Mouse (Mus musculus) left cerebral cortex, adult 9 months (tissue): Measurements from ENCODE around the gene Dedd2.
"Not testable (repeated sequence)": the region's sequence is repeated elsewhere in the genome, so short reads cannot be mapped to it uniquely, and the experiment has no call there.

ENCODE experiments used
- DNase-seq, 2 experiments: peaks; one replicate each; pipeline ENCODE4 v3.0.0; 2022; ENCODE audit warnings: low spot score in 2 of 2

The Dedd2 gene

GRCm38 (mm10) chr7:25220457-25221101 is at the start of gene Dedd2:
Gene Dedd2, minus strand, starts transcription at chr7:25220615.
- no peak for DNase-seq

- no peak for DNase-seq
Measured at GRCm38 (mm10) chr7:25269545-25270271, 49.3 kb upstream of the Dedd2 start.

- DNase-seq = no peak
Measured at GRCm38 (mm10) chr7:25269029-25269428, 48.6 kb upstream of the Dedd2 start.

- DNase-seq = no peak
Measured at GRCm38 (mm10) chr7:25268588-25268987, 48.2 kb upstream of the Dedd2 start.

GRCm38 (mm10) chr7:25267751-25268463 is 47.5 kb upstream of the Dedd2 start:
- DNase-seq = peak; percentile 100

GRCm38 (mm10) chr7:25267301-25267750 is 46.9 kb upstream of the Dedd2 start, which contains the start of gene Cic:
Gene Cic, plus strand, starts transcription at chr7:25267704.
- DNase-seq = peak; percentile 97 to 100

- no peak for DNase-seq
Measured at GRCm38 (mm10) chr7:25266180-25266962, 46.0 kb upstream of the Dedd2 start.

- not testable (repeated sequence) for DNase-seq
Measured at GRCm38 (mm10) chr7:25265743-25266142, 45.3 kb upstream of the Dedd2 start.

- DNase-seq = no peak
Measured at GRCm38 (mm10) chr7:25263968-25264870, 43.8 kb upstream of the Dedd2 start.

GRCm38 (mm10) chr7:25261896-25262295 is 41.5 kb upstream of the Dedd2 start:
- no peak for DNase-seq

GRCm38 (mm10) chr7:25251822-25252221 is 31.4 kb upstream of the Dedd2 start:
- DNase-seq = no peak

- no peak for DNase-seq
Measured at GRCm38 (mm10) chr7:25251071-25251791, 30.8 kb upstream of the Dedd2 start.

- DNase-seq = peak; percentile 85 to 96
Measured at GRCm38 (mm10) chr7:25250141-25250972, 29.9 kb upstream of the Dedd2 start, which contains the start of gene Erf. Gene Erf, minus strand, starts transcription at chr7:25250761.

GRCm38 (mm10) chr7:25249314-25250140 is 29.1 kb upstream of the Dedd2 start:
- DNase-seq = peak in 1 of 2 experiments; percentile 65

GRCm38 (mm10) chr7:25248846-25249313 is 28.5 kb upstream of the Dedd2 start:
- no peak for DNase-seq

GRCm38 (mm10) chr7:25248018-25248647 is 27.7 kb upstream of the Dedd2 start:
- peak; percentile 81 to 82 for DNase-seq

- no peak for DNase-seq
Measured at GRCm38 (mm10) chr7:25247498-25247897, 27.1 kb upstream of the Dedd2 start.
